Mouse (Mus musculus): ENCODE measurements around the gene Shisa5. TPM values are rescaled to one million over a fixed set of nuclear protein-coding genes. Genes with fewer than 3 reads are reported as not detected.

Shisa5 gene
- polyA plus RNA-seq (2015; fragmentation: Nextera tagmentation; extraction: Ambion mirVana), result 122 and 123 TPM in 2 replicates

- Histone ChIP-seq H3K27ac (peak within 1 kb of the TSS; percentile 92), H3K4me3 (replicated peaks; ENCODE audit: low read depth, low read length) (peak within 1 kb of the TSS; percentile 65), H3K36me3 (ENCODE audit: insufficient read depth, low read length) (no peaks in the 10 kb centered on the region), H3K4me2 (ENCODE audit: low read length) (peak within 1 kb of the TSS; percentile 85), H3K27me3 (ENCODE audit: insufficient read depth, low read length) (no peaks in the 10 kb centered on the region), H3K9ac (ENCODE audit: low read depth, low read length) (peak within 1 kb of the TSS; percentile 84), H3K9me3 (replicated peaks; ENCODE audit: low read length) (no peaks in the 10 kb centered on the region), H3K4me1 (replicated peaks; ENCODE audit: insufficient read depth, low read length) (peaks cover 25% of the 10 kb centered on the region)
- under 1% methylated on average over 40 of the region's 40 CpGs for WGBS
- ATAC-seq (replicated peaks; ENCODE audit: low FRiP score, low read depth) (peak; percentile 85), DNase-seq (ENCODE audit: low spot score) (peak; percentile 84)
- TF ChIP-seq CTCF (IDR thresholded peaks at IDR 0.05; ENCODE audit: low read depth), result no peak
Measured at GRCm38 (mm10) chr9:109038086-109038895, at the start of gene Shisa5. Gene Shisa5 (plus strand): TSS chr9:109038565.

GRCm38 (mm10) chr9:108989802-108990461 is 48.4 kb upstream of the Shisa5 start:
- no peaks in the 10 kb centered on the region for H3K27me3 ChIP-seq (ENCODE audit: insufficient read depth, low read length)
- H3K9ac ChIP-seq (ENCODE audit: low read depth, low read length), result no peak overlapping the region
- H3K4me3 ChIP-seq (replicated peaks; ENCODE audit: low read depth, low read length), result no peak overlapping the region
- peaks cover 19% of the 10 kb centered on the region; the same call in 1 of the 2 replicates for H3K4me1 ChIP-seq (replicated peaks; ENCODE audit: insufficient read depth, low read length)
- no peak for TF ChIP-seq CTCF (IDR thresholded peaks at IDR 0.05; ENCODE audit: low read depth)
- no peak for ATAC-seq (replicated peaks; ENCODE audit: low FRiP score, low read depth)
- peak overlapping the region; percentile 93; the same call in 1 of the 2 replicates for H3K27ac ChIP-seq
- DNase-seq (ENCODE audit: low spot score), result no peak
- H3K9me3 ChIP-seq (replicated peaks; ENCODE audit: low read length), result no peaks in the 10 kb centered on the region
- H3K4me2 ChIP-seq (ENCODE audit: low read length), result no peak overlapping the region
- H3K36me3 ChIP-seq (ENCODE audit: insufficient read depth, low read length), result no peaks in the 10 kb centered on the region
- 83% methylated on average over 4 of the region's 4 CpGs for WGBS

- TF ChIP-seq CTCF (IDR thresholded peaks at IDR 0.05; ENCODE audit: low read depth), result no peak
- Histone ChIP-seq H3K9ac (ENCODE audit: low read depth, low read length) (no peak overlapping the region), H3K4me1 (replicated peaks; ENCODE audit: insufficient read depth, low read length) (peaks cover 19% of the 10 kb centered on the region; the same call in 1 of the 2 replicates), H3K4me2 (ENCODE audit: low read length) (no peak overlapping the region), H3K4me3 (replicated peaks; ENCODE audit: low read depth, low read length) (no peak overlapping the region), H3K27ac (peak overlapping the region; percentile 93; the same call in 1 of the 2 replicates), H3K9me3 (replicated peaks; ENCODE audit: low read length) (no peaks in the 10 kb centered on the region), H3K36me3 (ENCODE audit: insufficient read depth, low read length) (no peaks in the 10 kb centered on the region), H3K27me3 (ENCODE audit: insufficient read depth, low read length) (no peaks in the 10 kb centered on the region)
- WGBS, result 62% methylated on average over 7 of the region's 7 CpGs
- ATAC-seq (replicated peaks; ENCODE audit: low FRiP score, low read depth) (no peak), DNase-seq (ENCODE audit: low spot score) (no peak)
Measured at GRCm38 (mm10) chr9:108990462-108990820, 47.9 kb upstream of the Shisa5 start.

GRCm38 (mm10) chr9:108991428-108992084 is 46.8 kb upstream of the Shisa5 start, which contains the start of gene Pfkfb4:
Gene Pfkfb4 (plus strand): TSS chr9:108991778.
- WGBS, result 2% methylated on average over 31 of the region's 31 CpGs
- Histone ChIP-seq H3K4me3 (replicated peaks; ENCODE audit: low read depth, low read length) (peak within 1 kb of the TSS; percentile 54), H3K4me1 (replicated peaks; ENCODE audit: insufficient read depth, low read length) (peaks cover 19% of the 10 kb centered on the region; the same call in 1 of the 2 replicates), H3K27me3 (ENCODE audit: insufficient read depth, low read length) (no peaks in the 10 kb centered on the region), H3K9me3 (replicated peaks; ENCODE audit: low read length) (no peaks in the 10 kb centered on the region), H3K4me2 (ENCODE audit: low read length) (peak within 1 kb of the TSS; percentile 88), H3K27ac (peak within 1 kb of the TSS; percentile 93), H3K36me3 (ENCODE audit: insufficient read depth, low read length) (no peaks in the 10 kb centered on the region), H3K9ac (ENCODE audit: low read depth, low read length) (peak within 1 kb of the TSS; percentile 62)
- peak; percentile 5; the same call in 1 of the 2 replicates for TF ChIP-seq CTCF (IDR thresholded peaks at IDR 0.05; ENCODE audit: low read depth)
- DNase-seq (ENCODE audit: low spot score), result peak; percentile 100
- ATAC-seq (replicated peaks; ENCODE audit: low FRiP score, low read depth), result peak; percentile 93

GRCm38 (mm10) chr9:108992085-108992469 is 46.3 kb upstream of the Shisa5 start:
- no peaks in the 10 kb centered on the region for H3K9me3 ChIP-seq (replicated peaks; ENCODE audit: low read length)
- TF ChIP-seq CTCF (IDR thresholded peaks at IDR 0.05; ENCODE audit: low read depth), result no peak
- ATAC-seq (replicated peaks; ENCODE audit: low FRiP score, low read depth), result no peak; the same call in 1 of the 2 replicates
- peak overlapping the region; percentile 88 for H3K4me2 ChIP-seq (ENCODE audit: low read length)
- no peaks in the 10 kb centered on the region for H3K27me3 ChIP-seq (ENCODE audit: insufficient read depth, low read length)
- peak overlapping the region; percentile 47; the same call in 1 of the 2 replicates for H3K27ac ChIP-seq
- peaks cover 19% of the 10 kb centered on the region; the same call in 1 of the 2 replicates for H3K4me1 ChIP-seq (replicated peaks; ENCODE audit: insufficient read depth, low read length)
- WGBS, result 9% methylated on average over 18 of the region's 18 CpGs
- H3K4me3 ChIP-seq (replicated peaks; ENCODE audit: low read depth, low read length), result peak overlapping the region; percentile 54
- no peak for DNase-seq (ENCODE audit: low spot score)
- no peaks in the 10 kb centered on the region for H3K36me3 ChIP-seq (ENCODE audit: insufficient read depth, low read length)
- peak overlapping the region; percentile 58 for H3K9ac ChIP-seq (ENCODE audit: low read depth, low read length)
